Mouse (Mus musculus) lung, embryonic 15.5 days (tissue): ENCODE measurements at regions not wholly inside any gene's neighbourhood (a gene's known extent, or its start where the extent isn't known, plus 50 kb on each side); places are given as distances from the start of the nearest gene placed in this dataset.

ENCODE experiments used
- ATAC-seq: fragments of 200-750 bp; cut with Nextera tagmentation; 2 replicates; pipeline ENCODE4 v1.8.0; 2017; ENCODE audit warnings: moderate number of reproducible peaks, borderline replicate concordance; ENCODE audit not compliant: low FRiP score, low TSS enrichment; ENCODE audit errors: extremely low read depth
- H3K27ac ChIP-seq: fragments of 300-500 bp; sonication (generic); 2 replicates; pipeline ENCODE4 v1.5.1; 2015; ENCODE audit warnings: moderate library complexity, mild to moderate bottlenecking, inconsistent platforms
- H3K27me3 ChIP-seq: fragments of 300-500 bp; sonication (generic); 2 replicates; pipeline ENCODE4 v1.6.1; 2015; ENCODE audit warnings: inconsistent platforms
- H3K36me3 ChIP-seq: fragments of 300-500 bp; sonication (generic); 2 replicates; pipeline ENCODE4 v1.6.1; 2015; ENCODE audit warnings: inconsistent platforms
- H3K4me1 ChIP-seq: fragments of 300-500 bp; sonication (generic); 2 replicates; pipeline ENCODE4 v1.6.1; 2015; ENCODE audit warnings: inconsistent platforms
- H3K4me2 ChIP-seq: fragments of 300-500 bp; sonication (generic); 2 replicates; pipeline ENCODE4 v1.6.1; 2015; ENCODE audit warnings: inconsistent platforms, mild to moderate bottlenecking, moderate library complexity
- H3K4me3 ChIP-seq: fragments of 300-500 bp; sonication (generic); 2 replicates; pipeline ENCODE4 v1.5.1; 2015; ENCODE audit warnings: mild to moderate bottlenecking, inconsistent platforms
- H3K9ac ChIP-seq: fragments of 300-500 bp; sonication (generic); 2 replicates; pipeline ENCODE4 v1.6.1; 2015; ENCODE audit warnings: inconsistent platforms
- H3K9me3 ChIP-seq: fragments of 300-500 bp; sonication (generic); 2 replicates; pipeline ENCODE4 v1.6.1; 2016; ENCODE audit warnings: inconsistent platforms
- WGBS: fragments of 180-500 bp; shearing (Covaris S2); methylation state at CpG from one replicate; pipeline ENCODE4 v1.1.7; 2015; 5-methylcytosine and 5-hydroxymethylcytosine counted together

DNA sequence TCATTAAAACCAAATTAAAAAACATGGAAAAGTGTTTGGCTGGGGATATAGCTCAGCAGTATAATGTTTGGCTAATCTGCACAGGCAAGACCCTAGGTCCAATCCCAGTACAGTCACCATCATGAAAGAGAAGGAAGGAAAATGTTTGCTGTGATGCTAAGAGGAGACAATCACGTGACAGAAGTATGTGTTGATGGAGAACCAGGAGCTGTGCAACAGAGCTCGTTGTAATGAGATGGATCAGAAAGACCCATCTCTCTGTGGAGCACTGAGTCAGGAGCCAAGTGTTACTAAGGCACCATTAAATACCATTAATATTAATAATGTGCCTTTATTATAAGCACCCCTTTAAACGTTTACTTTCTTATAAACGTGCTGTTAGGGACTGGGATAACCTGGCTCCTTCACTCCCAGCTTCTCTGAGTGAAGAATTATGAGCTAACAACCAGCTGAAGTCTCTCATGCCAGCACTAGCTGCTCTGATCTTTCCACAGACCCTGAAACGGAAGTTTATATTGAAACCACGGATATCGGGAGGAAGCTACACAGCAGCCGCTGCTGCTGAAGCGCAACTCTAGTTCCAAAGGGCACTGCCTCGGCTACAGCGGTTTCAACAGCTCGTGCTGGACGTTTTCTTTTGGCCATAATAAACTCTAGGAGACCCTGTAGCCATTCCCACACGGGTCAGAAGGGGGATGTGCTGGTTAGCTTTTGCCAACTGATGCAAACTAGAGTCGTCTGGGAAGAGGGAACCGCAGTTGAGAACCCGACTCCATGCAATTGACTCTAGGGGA lies 167.7 kb downstream of the Tex36 start:
- H3K9me3 ChIP-seq: no peaks in the 10 kb centered on the region
- peak; percentile 72 for ATAC-seq
- peaks cover 19% of the 10 kb centered on the region for H3K4me1 ChIP-seq
- WGBS: 32% methylated on average over 17 of the region's 17 CpGs
- H3K36me3 ChIP-seq: no peaks in the 10 kb centered on the region
- H3K4me3 ChIP-seq: no peak overlapping the region
- H3K27me3 ChIP-seq: no peaks in the 10 kb centered on the region
- H3K4me2 ChIP-seq: 0 out of 2 replicates have a peak overlapping the region, but pooled peaks have one; percentile 11
- peak overlapping the region; percentile 66 for H3K27ac ChIP-seq
- H3K9ac ChIP-seq: no peak overlapping the region

DNA sequence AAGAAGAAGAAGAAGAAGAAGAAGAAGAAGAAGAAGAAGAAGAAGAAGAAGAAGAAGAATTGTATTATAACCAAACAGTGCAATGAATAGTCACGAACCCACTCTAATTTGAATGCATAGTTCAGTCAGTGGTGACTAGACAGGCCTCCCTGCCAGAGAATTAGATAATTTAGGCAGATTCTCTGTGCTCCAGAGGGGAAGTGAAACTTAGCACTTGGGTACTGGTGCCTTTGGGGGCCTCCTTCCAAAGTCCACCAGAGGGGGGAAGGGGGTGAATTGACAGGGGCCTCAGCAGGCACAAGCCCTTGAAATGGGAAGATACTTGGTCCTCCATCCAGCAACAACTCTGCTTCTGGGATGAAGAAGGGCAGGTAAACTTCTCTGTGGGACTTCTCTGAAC lies 169.6 kb downstream of the Tex36 start:
- Histone ChIP-seq H3K27me3 (no peaks in the 10 kb centered on the region), H3K27ac (no peak overlapping the region), H3K4me1 (peaks cover 15% of the 10 kb centered on the region), H3K4me2 (no peak overlapping the region), H3K9me3 (no peaks in the 10 kb centered on the region), H3K4me3 (no peak overlapping the region), H3K9ac (no peak overlapping the region), H3K36me3 (no peaks in the 10 kb centered on the region)
- no peak for ATAC-seq
- 84% methylated on average over 1 of the region's 1 CpGs for WGBS

DNA sequence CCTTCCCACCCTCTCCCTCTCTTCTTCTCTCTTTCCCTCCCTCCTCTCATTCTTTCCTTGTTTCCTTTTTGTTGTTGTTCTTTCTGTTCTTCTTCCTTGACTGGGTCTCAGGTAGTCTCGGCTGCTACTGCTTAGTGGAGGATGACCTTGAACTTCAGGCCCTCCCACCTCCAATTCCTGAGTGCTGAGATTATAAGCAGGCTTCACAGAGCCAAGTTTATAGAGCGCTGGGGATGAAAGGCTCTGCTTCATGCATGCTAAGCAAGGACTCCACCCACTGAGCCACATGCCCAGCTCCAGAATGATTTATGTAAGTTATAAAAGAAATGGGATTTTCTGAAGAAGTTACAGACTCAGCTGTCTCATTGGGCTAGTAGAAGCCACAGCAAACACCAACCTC lies 199.9 kb downstream of the Tex36 start:
- 42% methylated on average over 2 of the region's 2 CpGs for WGBS
- H3K9ac ChIP-seq: no peak overlapping the region
- H3K27ac ChIP-seq: no peak overlapping the region
- no peaks in the 10 kb centered on the region for H3K27me3 ChIP-seq
- H3K4me2 ChIP-seq: no peak overlapping the region
- H3K4me3 ChIP-seq: no peak overlapping the region
- H3K36me3 ChIP-seq: no peaks in the 10 kb centered on the region
- ATAC-seq: no peak
- no peaks in the 10 kb centered on the region for H3K9me3 ChIP-seq
- no peaks in the 10 kb centered on the region for H3K4me1 ChIP-seq

GRCm38 (mm10) chr7:133400691-133401090 lies 201.3 kb downstream of the Tex36 start:
- Histone ChIP-seq H3K4me1 (no peaks in the 10 kb centered on the region), H3K4me3 (no peak overlapping the region), H3K9me3 (no peaks in the 10 kb centered on the region), H3K36me3 (no peaks in the 10 kb centered on the region), H3K27ac (no peak overlapping the region), H3K9ac (no peak overlapping the region), H3K27me3 (no peaks in the 10 kb centered on the region), H3K4me2 (no peak overlapping the region)
- 46% methylated on average over 4 of the region's 4 CpGs for WGBS
- ATAC-seq: no peak

DNA sequence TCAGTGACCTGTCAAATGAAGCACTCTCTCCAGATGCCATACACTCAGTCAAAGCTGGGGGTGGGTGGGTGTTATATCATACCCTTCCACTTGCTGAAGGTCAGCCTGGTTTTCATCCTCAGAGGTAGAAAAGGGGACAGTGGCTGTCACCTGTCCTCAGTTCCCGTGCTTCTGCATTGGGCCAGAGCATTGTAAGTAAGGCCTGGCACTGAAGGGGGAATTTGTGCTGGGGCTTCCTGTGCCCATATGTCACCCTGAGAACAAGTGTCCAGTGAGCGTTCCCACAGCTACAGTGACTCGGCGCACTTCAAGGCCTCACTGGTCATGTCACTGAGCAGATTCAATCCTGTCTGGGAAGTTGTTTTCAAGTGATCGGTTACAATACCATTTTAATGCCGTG lies 213.2 kb downstream of the Tex36 start:
- Histone ChIP-seq H3K4me1 (no peaks in the 10 kb centered on the region), H3K4me2 (no peak overlapping the region), H3K4me3 (no peak overlapping the region), H3K9me3 (no peaks in the 10 kb centered on the region), H3K36me3 (no peaks in the 10 kb centered on the region), H3K9ac (no peak overlapping the region), H3K27ac (no peak overlapping the region), H3K27me3 (no peaks in the 10 kb centered on the region)
- ATAC-seq: no peak
- 63% methylated on average over 6 of the region's 6 CpGs for whole genome bisulfite sequencing

- Histone ChIP-seq H3K36me3 (no peaks in the 10 kb centered on the region), H3K4me1 (peaks cover 23% of the 10 kb centered on the region; the same call in 1 of the 2 replicates), H3K4me2 (no peak overlapping the region), H3K9ac (no peak overlapping the region), H3K27ac (no peak overlapping the region), H3K4me3 (no peak overlapping the region), H3K9me3 (no peaks in the 10 kb centered on the region), H3K27me3 (no peaks in the 10 kb centered on the region)
- 44% methylated on average over 7 of the region's 7 CpGs for WGBS
- no peak for ATAC-seq
These were observed 219.8 kb downstream of the Tex36 start for GRCm38 (mm10) chr7:133382032-133382712.

DNA sequence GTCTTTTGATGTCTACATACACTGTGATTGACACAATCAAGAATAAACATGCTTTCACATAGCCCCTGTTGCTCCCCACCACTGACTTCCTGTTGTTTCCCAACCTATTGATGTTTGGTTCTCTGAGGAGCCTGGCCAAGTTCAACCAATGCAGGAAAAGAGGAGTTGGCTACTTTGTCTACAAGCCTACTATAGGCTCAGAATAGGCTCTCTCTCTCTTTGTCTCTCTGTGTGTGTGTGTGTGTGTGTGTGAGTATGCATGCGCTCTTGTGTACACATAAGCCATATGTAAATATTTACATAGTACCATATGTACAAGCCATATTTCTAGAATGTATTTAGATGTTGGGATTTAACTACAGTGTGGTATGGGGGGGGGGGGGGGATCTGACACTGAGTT lies 222.6 kb downstream of the Tex36 start:
- no peak overlapping the region for H3K4me2 ChIP-seq
- H3K4me3 ChIP-seq: no peak overlapping the region
- peaks cover 27% of the 10 kb centered on the region; the same call in 1 of the 2 replicates for H3K4me1 ChIP-seq
- no peaks in the 10 kb centered on the region for H3K27me3 ChIP-seq
- 47% methylated on average over 1 of the region's 1 CpGs for WGBS
- no peak overlapping the region for H3K9ac ChIP-seq
- H3K36me3 ChIP-seq: no peaks in the 10 kb centered on the region
- H3K27ac ChIP-seq: peak overlapping the region; percentile 7
- H3K9me3 ChIP-seq: no peaks in the 10 kb centered on the region
- peak; percentile 56; the same call in 1 of the 2 replicates for ATAC-seq

GRCm38 (mm10) chr7:133378338-133378737 lies 223.6 kb downstream of the Tex36 start:
- ATAC-seq: peak; percentile 13; the same call in 1 of the 2 replicates

GRCm38 (mm10) chr7:133376833-133377484 lies 225.0 kb downstream of the Tex36 start:
- Histone ChIP-seq H3K27ac (no peak overlapping the region), H3K4me3 (no peak overlapping the region), H3K9ac (no peak overlapping the region), H3K4me2 (no peak overlapping the region), H3K27me3 (no peaks in the 10 kb centered on the region), H3K9me3 (no peaks in the 10 kb centered on the region), H3K36me3 (no peaks in the 10 kb centered on the region), H3K4me1 (peaks cover 23% of the 10 kb centered on the region; the same call in 1 of the 2 replicates)
- ATAC-seq: no peak
- WGBS: 41% methylated on average over 8 of the region's 8 CpGs

More at GRCm38 (mm10) chr7:133378338-133378737, 223.6 kb downstream of the Tex36 start:
- H3K4me3 ChIP-seq: no peak overlapping the region
- no peak overlapping the region for H3K9ac ChIP-seq
- no peaks in the 10 kb centered on the region for H3K27me3 ChIP-seq
- peaks cover 27% of the 10 kb centered on the region; the same call in 1 of the 2 replicates for H3K4me1 ChIP-seq
- H3K27ac ChIP-seq: no peak overlapping the region
- H3K36me3 ChIP-seq: no peaks in the 10 kb centered on the region
- 54% methylated on average over 5 of the region's 5 CpGs for WGBS
- no peak overlapping the region for H3K4me2 ChIP-seq
- no peaks in the 10 kb centered on the region for H3K9me3 ChIP-seq

DNA sequence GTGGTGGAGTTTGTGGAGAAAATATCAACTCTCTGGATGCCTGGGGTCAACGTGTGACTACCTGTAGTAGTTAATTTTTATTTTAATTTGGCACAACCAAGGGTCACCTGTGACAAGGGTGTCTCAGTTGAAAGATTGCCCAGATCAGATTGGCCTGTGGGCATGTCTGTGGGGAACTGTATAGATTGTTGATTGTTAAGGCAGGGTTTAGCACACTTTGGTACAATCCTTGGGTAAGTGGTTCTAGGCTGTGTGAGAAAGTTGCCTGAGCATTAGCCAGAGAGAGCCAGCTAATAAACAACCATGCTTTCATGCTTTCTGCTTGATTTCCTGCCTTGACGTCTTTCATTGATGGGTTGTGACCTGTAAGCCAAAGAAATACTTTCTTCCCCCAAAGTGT lies 229.3 kb downstream of the Tex36 start:
- Histone ChIP-seq H3K4me3 (no peak overlapping the region), H3K27me3 (no peaks in the 10 kb centered on the region), H3K9me3 (no peaks in the 10 kb centered on the region), H3K9ac (no peak overlapping the region), H3K27ac (no peak overlapping the region), H3K4me1 (peaks cover 7% of the 10 kb centered on the region; the same call in 1 of the 2 replicates), H3K36me3 (no peaks in the 10 kb centered on the region), H3K4me2 (no peak overlapping the region)
- no peak for ATAC-seq
- WGBS: 48% methylated on average over 2 of the region's 2 CpGs

DNA sequence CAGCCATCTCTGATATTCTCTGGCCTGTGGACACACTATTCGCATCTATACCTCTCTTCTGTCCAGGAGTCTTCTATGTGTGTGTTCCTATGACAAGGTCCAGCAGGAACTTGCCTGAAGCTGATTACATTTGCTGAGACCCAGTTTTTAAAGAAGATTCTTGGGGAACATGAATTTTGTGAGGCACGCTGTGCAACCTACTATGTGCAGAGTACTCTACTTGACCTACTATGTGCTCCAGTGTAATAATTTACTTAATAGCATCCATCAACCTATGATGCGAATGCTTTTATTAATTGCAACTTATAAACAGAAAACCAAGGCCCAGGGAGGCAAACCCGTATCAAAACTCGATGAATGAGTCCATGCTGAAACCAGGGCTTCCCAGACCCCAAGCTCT lies 231.4 kb downstream of the Tex36 start:
- WGBS: 90% methylated on average over 5 of the region's 5 CpGs
- Histone ChIP-seq H3K9me3 (no peaks in the 10 kb centered on the region), H3K4me2 (no peak overlapping the region), H3K4me3 (no peak overlapping the region), H3K36me3 (no peaks in the 10 kb centered on the region), H3K4me1 (peaks cover under 1% of the 10 kb centered on the region; the same call in 1 of the 2 replicates), H3K9ac (no peak overlapping the region), H3K27ac (no peak overlapping the region), H3K27me3 (no peaks in the 10 kb centered on the region)
- no peak for ATAC-seq

GRCm38 (mm10) chr7:133364601-133365000 lies 237.4 kb downstream of the Tex36 start:
- ATAC-seq: no peak
- no peak overlapping the region for H3K4me2 ChIP-seq
- 22% methylated on average over 4 of the region's 4 CpGs for WGBS

More at GRCm38 (mm10) chr7:133364601-133365000, 237.4 kb downstream of the Tex36 start:
- no peaks in the 10 kb centered on the region for H3K27me3 ChIP-seq
- H3K36me3 ChIP-seq: no peaks in the 10 kb centered on the region
- H3K4me3 ChIP-seq: no peak overlapping the region
- no peak overlapping the region for H3K27ac ChIP-seq
- H3K4me1 ChIP-seq: peaks cover 6% of the 10 kb centered on the region; the same call in 1 of the 2 replicates
- H3K9me3 ChIP-seq: no peaks in the 10 kb centered on the region
- no peak overlapping the region for H3K9ac ChIP-seq
